Mouse (Mus musculus): Measurements from ENCODE around the gene Ifitm6. TPM values are rescaled to one million over a fixed set of nuclear protein-coding genes. Genes with fewer than 3 reads are reported as not detected.

Ifitm6 gene
- total and polyA plus RNA-seq, 2 experiments from 2014 or later, result 0.83 to 0.99 TPM

GRCm38 (mm10) chr7:141008938-141009660, 8.6 kb downstream of the Ifitm6 start:
- Histone ChIP-seq H3K9me3 (ENCODE audit: low read length) (no peaks in the 10 kb centered on the region), H3K27ac (ENCODE audit: low read depth, low read length) (no peak overlapping the region), H3K4me2 (ENCODE audit: low read depth, low read length, poor library complexity, severe bottlenecking) (0 out of 2 replicates have a peak overlapping the region, but pooled peaks have one; percentile 22), H3K4me1 (ENCODE audit: insufficient read depth, low read length) (no peaks in the 10 kb centered on the region), H3K27me3 (ENCODE audit: insufficient read depth, low read length) (0 out of 2 replicates have a peak, but pooled peaks cover 3% of the 10 kb centered on the region), H3K9ac (replicated peaks; ENCODE audit: low read length, poor library complexity, severe bottlenecking) (no peak overlapping the region), H3K4me3 (ENCODE audit: low read depth, low read length) (no peak overlapping the region), H3K36me3 (ENCODE audit: insufficient read depth, low read length) (no peaks in the 10 kb centered on the region)
- TF ChIP-seq CTCF (IDR thresholded peaks at IDR 0.05), result peak; percentile 70
- ATAC-seq (ENCODE audit: low FRiP score) (no peak), DNase-seq (ENCODE audit: low spot score) (peak; percentile 69)
- WGBS, result 10% methylated on average over 20 of the region's 20 CpGs

- TF ChIP-seq CTCF (IDR thresholded peaks at IDR 0.05), result no peak
- DNase-seq (ENCODE audit: low spot score), result no peak
- ATAC-seq (ENCODE audit: low FRiP score), result no peak
- no peak overlapping the region for H3K4me2 ChIP-seq (ENCODE audit: low read depth, low read length, poor library complexity, severe bottlenecking)
- H3K4me3 ChIP-seq (ENCODE audit: low read depth, low read length), result no peak overlapping the region
- H3K27me3 ChIP-seq (ENCODE audit: insufficient read depth, low read length), result 0 out of 2 replicates have a peak, but pooled peaks cover 3% of the 10 kb centered on the region
- H3K4me1 ChIP-seq (ENCODE audit: insufficient read depth, low read length), result no peaks in the 10 kb centered on the region
- H3K9me3 ChIP-seq (ENCODE audit: low read length), result no peaks in the 10 kb centered on the region
- no peak overlapping the region for H3K27ac ChIP-seq (ENCODE audit: low read depth, low read length)
- no peaks in the 10 kb centered on the region for H3K36me3 ChIP-seq (ENCODE audit: insufficient read depth, low read length)
- WGBS, result 6% methylated on average over 7 of the region's 7 CpGs
- no peak overlapping the region for H3K9ac ChIP-seq (replicated peaks; ENCODE audit: low read length, poor library complexity, severe bottlenecking)
Observed at GRCm38 (mm10) chr7:141008312-141008761, 9.4 kb downstream of the Ifitm6 start.

GRCm38 (mm10) chr7:141006914-141007313, 10.8 kb downstream of the Ifitm6 start:
- H3K4me1 ChIP-seq (ENCODE audit: insufficient read depth, low read length), result no peaks in the 10 kb centered on the region
- 71% methylated on average over 5 of the region's 5 CpGs for WGBS
- H3K4me3 ChIP-seq (ENCODE audit: low read depth, low read length), result no peak overlapping the region
- no peaks in the 10 kb centered on the region for H3K36me3 ChIP-seq (ENCODE audit: insufficient read depth, low read length)
- DNase-seq (ENCODE audit: low spot score) (no peak), ATAC-seq (ENCODE audit: low FRiP score) (no peak)
- 0 out of 2 replicates have a peak, but pooled peaks cover 3% of the 10 kb centered on the region for H3K27me3 ChIP-seq (ENCODE audit: insufficient read depth, low read length)
- no peaks in the 10 kb centered on the region for H3K9me3 ChIP-seq (ENCODE audit: low read length)
- H3K27ac ChIP-seq (ENCODE audit: low read depth, low read length), result no peak overlapping the region
- H3K4me2 ChIP-seq (ENCODE audit: low read depth, low read length, poor library complexity, severe bottlenecking), result no peak overlapping the region
- H3K9ac ChIP-seq (replicated peaks; ENCODE audit: low read length, poor library complexity, severe bottlenecking), result no peak overlapping the region
- TF ChIP-seq CTCF (IDR thresholded peaks at IDR 0.05), result no peak

- ATAC-seq (ENCODE audit: low FRiP score), result no peak
- H3K4me3 ChIP-seq (ENCODE audit: low read depth, low read length), result no peak overlapping the region
- H3K9ac ChIP-seq (replicated peaks; ENCODE audit: low read length, poor library complexity, severe bottlenecking), result no peak overlapping the region
- no peak overlapping the region for H3K4me2 ChIP-seq (ENCODE audit: low read depth, low read length, poor library complexity, severe bottlenecking)
- DNase-seq (ENCODE audit: low spot score), result no peak
- no peak for TF ChIP-seq CTCF (IDR thresholded peaks at IDR 0.05)
- H3K4me1 ChIP-seq (ENCODE audit: insufficient read depth, low read length), result no peaks in the 10 kb centered on the region
- 0 out of 2 replicates have a peak, but pooled peaks cover 3% of the 10 kb centered on the region for H3K27me3 ChIP-seq (ENCODE audit: insufficient read depth, low read length)
- H3K9me3 ChIP-seq (ENCODE audit: low read length), result no peaks in the 10 kb centered on the region
- H3K27ac ChIP-seq (ENCODE audit: low read depth, low read length), result no peak overlapping the region
- WGBS, result 90% methylated on average over 6 of the region's 6 CpGs
- no peaks in the 10 kb centered on the region for H3K36me3 ChIP-seq (ENCODE audit: insufficient read depth, low read length)
Observed at GRCm38 (mm10) chr7:141006446-141006845, 11.3 kb downstream of the Ifitm6 start.

GRCm38 (mm10) chr7:141003248-141004010, 14.3 kb downstream of the Ifitm6 start:
- Histone ChIP-seq H3K36me3 (ENCODE audit: insufficient read depth, low read length) (no peaks in the 10 kb centered on the region), H3K27ac (ENCODE audit: low read depth, low read length) (no peak overlapping the region), H3K27me3 (ENCODE audit: insufficient read depth, low read length) (0 out of 2 replicates have a peak, but pooled peaks cover 2% of the 10 kb centered on the region), H3K9ac (replicated peaks; ENCODE audit: low read length, poor library complexity, severe bottlenecking) (no peak overlapping the region), H3K4me2 (ENCODE audit: low read depth, low read length, poor library complexity, severe bottlenecking) (no peak overlapping the region), H3K4me1 (ENCODE audit: insufficient read depth, low read length) (no peaks in the 10 kb centered on the region), H3K4me3 (ENCODE audit: low read depth, low read length) (no peak overlapping the region), H3K9me3 (ENCODE audit: low read length) (no peaks in the 10 kb centered on the region)
- 84% methylated on average over 5 of the region's 5 CpGs for WGBS
- TF ChIP-seq CTCF (IDR thresholded peaks at IDR 0.05), result no peak
- no peak for ATAC-seq (ENCODE audit: low FRiP score)
- DNase-seq (ENCODE audit: low spot score), result no peak

Measured in midbrain, postnatal 0 days (tissue).